Mouse (Mus musculus): ENCODE measurements around the gene Emilin2. TPM values are rescaled to one million over a fixed set of nuclear protein-coding genes. Genes with fewer than 3 reads are reported as not detected.

Gene Emilin2
- total RNA-seq, 2 experiments from 2014 or later: 11.1 to 17.6 TPM

DNA sequence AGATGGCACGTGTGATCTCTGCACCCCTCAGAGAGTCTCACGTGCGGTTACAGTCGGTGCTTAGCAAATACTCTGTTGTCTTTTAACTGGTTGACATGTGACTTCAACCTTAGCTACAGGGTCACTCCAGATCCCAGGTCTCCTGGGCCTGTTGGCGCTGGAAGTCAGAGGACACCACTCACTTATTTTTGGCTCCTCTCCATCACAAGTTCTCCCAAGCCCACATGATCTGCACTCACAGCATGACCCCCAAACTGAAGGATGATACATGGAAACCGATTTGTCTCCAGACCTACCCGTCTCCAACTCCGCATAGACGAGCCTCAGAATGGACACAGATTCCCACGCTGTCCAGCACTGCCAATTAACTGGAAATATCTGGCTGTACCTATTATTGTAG, 43.6 kb downstream of the Emilin2 start:
- DNase-seq (ENCODE audit: low spot score in 2 of 2): no peak

DNA sequence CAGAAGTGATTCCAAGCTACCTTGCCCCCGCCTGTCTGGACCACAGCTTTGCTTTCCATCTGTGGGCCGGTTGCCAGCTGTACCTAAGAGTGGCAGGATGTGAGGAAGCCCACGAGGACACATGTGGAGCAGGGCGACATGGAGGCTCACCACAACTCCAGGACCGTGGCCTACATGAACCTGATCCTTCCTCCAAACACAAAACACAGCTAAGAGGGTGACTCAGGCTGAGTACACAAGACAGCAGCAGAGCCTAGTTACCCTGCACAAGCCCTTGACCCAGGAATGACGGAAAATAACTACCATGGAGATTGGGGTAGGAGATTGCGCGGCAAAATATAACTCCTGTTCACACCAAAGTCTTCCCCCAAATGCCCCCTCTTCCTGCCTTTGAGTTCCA, 44.4 kb downstream of the Emilin2 start:
- no peak for DNase-seq (ENCODE audit: low spot score in 2 of 2)

DNA sequence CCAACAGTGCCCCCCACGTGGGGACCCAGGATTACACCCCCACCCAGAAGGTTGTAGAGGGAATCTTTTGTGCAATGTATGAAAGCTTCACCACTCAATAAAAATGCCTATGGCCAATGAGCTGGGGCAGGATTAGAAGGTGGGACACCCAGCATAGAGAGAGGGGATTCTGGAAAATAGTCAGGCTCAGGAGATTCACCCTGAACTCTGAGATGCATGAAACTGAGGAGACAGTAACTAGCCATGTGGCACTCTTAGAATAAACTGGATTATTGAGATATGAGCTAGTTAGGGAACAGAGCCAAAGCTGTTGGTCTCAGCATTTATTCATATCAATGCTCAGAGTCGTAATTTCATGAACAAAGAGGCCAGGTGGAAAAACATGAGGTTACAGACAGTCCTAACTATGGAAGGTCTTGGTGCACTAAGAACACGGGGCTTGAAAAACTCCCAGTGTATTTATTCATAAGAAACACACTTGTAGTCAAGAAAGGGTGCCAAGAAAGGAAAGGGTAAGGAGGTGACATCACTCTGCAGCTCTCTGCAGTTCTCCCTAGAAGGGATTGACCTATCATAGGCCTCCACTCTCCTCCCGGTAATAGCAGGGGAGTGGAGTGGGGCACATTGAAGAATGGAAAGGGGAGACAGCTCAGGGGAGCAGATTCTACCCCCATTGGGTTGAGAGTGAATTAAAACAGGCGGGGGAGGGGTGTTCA, 46.3 kb downstream of the Emilin2 start:
- DNase-seq (ENCODE audit: low spot score in 2 of 2): no peak

DNA sequence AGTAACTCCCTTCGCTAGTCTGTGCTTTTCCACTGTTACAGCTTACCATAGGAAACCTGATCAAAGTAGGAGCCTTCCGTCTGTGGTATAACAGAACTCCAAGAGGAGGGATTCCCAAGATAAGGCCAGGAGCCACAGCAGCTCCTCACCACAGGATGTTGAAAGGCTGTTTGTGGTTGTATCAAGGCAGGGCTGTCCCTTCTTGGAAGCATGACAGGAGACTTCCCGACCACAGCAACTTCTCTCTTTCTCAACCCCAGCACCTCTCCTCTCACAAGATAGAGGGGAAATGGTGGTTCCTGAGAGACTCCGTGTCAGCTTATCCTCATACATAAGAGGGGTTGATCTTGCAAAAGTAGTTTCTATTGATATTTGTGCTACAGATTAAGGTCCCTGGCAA, 47.0 kb downstream of the Emilin2 start:
- no peak for DNase-seq (ENCODE audit: low spot score in 2 of 2)

DNA sequence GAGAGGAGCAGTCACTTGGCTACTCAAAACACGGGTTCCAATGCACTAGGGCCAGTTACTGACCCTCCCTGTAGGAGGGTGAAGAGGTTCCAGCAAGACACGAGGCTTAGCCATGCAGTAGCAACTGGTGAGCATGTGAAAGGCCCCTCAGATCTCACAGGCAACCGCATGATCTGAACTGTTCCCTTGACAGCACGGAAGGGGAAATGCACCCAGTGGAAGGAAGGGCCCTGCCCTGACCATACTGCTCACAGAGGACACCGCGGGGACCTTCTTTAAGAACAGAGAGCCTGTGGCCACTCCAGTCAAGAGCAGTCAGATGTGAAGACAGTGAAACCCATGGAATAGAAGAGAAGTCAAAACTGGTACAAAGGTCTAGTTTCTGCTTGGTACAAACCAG, 48.6 kb downstream of the Emilin2 start:
- no peak for DNase-seq (ENCODE audit: low spot score in 2 of 2)

DNA sequence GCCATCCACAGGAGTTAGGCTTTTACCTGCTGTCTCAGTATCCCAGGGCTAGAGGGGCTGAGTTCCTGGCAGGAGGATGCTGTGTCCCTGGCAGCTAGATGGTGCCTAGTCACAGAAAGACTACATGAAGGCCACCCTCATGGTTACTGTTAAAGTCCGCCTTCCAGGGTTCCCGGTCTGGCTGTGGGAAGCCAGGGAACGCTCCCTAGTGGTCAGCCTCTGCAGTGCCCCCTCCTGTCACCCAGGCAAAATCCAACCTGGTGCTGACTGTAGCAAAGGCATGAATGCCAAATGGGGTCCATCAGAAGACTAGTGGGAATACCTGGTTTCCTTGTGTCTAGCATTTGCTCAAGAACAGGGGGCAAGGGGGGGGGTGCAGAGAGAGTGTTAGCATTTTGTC, 51.1 kb downstream of the Emilin2 start:
- DNase-seq (ENCODE audit: low spot score in 2 of 2): no peak

DNA sequence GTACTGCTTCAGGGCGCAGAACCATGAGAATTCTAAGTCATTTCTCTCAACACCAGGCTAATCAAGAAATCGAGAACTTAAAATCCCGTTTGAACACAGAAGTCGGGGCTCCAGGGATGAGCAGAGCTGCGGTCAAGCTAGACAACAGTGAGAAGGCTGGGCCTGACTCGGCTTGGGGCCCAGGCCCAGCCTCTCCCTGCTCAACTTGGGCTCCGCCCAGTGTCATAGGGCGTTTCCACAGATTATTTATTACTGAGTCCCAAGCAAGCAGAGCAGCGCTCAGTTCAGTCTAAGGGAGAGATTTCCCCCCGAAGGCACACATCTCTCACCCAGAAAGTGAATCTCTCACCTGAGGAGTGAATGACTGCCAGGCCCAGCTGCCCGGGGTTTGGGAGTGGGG, 52.1 kb downstream of the Emilin2 start:
- DNase-seq (ENCODE audit: low spot score in 2 of 2): no peak

DNA sequence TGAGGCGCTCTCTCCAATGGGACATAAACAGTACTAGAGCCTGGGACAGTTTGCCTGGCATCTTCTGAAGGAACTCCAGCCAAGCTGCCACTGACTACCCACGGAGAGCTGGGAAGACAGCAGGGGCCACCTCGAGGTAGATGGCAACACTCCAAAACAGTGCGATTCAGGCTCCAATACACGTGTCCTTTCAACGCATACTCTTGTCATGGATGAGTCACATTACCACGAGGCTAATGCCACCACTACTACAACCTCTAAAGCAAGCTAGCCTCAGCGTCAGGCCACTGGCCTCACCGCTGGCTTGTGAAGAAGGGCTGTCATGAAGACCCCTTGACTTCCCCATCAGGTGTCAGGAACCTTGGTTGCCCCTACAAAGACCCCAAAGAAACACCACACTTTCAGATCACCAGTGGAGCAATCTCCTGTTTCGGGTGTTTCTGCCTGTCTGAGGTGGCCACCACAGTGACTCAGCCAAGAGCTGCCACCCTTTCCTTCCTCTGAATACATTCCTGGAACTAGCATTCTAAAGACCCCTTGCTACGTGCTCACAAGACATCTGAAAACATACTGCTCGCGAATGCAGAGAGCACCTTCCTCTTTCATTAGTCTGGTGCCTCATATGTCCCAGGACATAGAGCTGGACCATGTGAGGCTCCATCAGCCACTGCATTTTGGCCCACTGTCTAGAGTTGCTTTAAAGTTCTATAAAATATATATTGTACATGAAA, 54.8 kb downstream of the Emilin2 start:
- DNase-seq (ENCODE audit: low spot score in 2 of 2): no peak

DNA sequence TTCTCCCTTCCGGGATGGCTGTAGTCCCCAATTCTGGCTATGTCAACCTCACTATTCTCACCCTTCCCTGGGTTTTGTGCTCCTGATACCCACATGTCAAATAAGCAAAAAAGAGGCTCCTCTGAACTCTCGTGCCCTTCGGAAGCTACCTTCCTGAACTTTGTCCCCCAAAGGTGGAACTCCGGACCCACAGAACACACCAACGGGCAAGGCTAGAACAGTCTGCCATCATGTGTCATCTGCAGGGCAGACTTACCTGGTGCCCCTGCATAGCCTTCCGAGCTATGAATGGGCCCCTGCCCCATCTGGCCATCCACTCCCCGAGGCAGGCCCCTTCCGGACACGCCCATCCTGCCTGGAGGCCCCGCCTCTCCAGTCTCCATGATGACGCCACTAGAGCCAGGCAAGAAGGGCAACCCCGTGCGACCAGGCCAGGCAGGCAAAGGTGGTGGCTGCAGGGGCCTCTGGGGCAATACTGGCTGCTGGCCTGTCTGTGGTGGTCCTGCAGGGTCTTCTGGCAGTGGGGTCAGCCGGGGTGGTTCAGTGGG, 55.6 kb downstream of the Emilin2 start:
- DNase-seq (ENCODE audit: low spot score in 2 of 2): no peak

DNA sequence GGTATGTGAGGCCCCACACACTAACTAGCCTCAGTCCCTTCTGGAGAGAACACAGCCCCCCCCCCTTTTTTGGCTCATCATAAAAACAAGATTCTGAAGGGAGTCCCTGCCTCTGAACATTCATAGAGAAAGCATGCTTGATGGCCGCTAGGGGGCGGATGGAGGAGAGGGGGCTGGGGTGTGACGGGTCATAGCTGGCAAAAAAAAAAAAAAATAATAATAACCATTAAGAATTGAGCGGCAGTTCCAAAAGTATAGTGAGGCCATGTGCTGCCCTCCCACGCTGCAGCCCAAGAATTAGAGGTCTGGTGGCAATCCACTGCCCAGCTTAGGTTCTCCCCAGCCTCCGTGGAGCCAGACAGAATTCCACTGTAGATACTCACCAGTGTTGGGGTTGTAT, 57.0 kb downstream of the Emilin2 start:
- DNase-seq (ENCODE audit: low spot score in 2 of 2): no peak

DNA sequence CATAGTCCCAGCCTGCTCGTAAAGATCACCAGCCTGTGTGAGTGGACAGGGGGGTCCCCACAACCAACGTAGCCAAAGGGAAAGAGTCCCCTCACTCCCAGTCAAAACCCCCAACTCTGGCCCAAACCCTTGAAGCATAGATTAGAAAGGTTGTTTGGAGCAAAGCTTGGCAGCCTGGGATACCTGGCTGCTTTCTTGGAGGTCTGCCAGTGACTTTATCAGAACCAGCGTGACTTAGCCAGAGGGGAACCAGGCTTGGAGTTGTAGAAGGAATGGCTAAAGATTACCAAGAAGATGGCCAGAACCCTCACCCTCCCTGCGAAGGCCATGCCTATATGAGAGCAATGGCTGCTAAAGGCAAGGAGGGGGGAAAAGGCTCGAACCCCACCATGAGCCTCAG, 57.7 kb downstream of the Emilin2 start:
- DNase-seq (ENCODE audit: low spot score in 2 of 2): no peak

DNA sequence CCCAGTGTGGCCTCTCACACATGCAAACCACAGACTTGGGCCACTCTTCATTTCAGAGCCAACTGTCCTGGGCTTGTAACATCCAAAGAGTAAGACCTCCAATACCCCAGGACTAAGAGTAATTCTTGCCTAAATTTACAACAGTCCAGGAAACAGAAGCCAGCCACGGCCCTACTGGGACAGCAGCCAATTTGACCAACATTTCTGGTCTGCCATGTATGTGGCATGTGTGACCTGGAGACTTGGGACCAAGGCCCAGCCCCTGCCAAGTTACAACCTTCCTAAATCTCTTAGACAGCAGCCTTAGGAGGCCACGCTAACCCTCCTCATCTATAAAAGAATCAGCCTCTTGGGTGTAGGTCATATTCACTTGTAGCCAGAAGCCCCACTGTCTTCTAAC, 58.4 kb downstream of the Emilin2 start:
- DNase-seq (ENCODE audit: low spot score in 2 of 2): no peak

DNA sequence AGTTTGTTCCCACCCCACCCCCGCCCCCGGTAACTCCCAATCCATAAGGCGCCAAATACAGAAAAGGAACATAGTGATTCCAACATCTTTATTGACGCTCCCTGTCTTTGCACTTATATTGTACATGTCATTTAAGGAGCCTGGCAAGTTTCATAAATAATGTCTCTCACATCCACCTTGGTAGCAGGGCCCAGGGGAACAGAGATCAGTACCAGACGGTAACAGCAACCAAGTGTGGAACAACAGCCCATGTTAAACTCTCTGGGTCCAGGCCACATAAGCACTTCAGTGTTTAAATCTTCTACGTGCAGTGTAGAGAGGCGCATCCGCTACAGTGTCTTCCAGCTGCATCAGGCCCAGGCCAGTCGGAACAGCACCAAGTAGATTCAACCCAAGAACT, 59.7 kb downstream of the Emilin2 start:
- DNase-seq (ENCODE audit: low spot score in 2 of 2): no peak

DNA sequence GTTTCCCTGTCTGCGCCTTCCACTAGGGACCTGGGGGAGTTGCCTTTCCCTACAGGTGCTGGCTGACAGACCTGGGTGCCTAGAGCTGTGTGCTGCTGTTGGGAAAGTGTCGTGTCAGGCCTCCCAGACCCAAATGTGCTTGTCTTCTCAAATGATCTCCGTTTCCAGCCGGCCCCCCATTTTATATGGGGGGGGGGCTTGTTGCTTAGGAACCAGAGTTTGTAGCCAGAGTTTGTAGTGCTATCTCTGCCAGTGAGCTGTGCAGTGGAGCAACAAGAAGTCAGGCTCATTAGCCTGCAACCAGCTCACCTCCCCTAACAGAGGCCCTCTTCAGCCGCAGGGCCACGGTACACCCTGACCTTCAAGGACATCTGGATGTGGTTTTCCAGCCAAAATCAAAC, 60.2 kb downstream of the Emilin2 start:
- DNase-seq (ENCODE audit: low spot score in 2 of 2): no peak

DNA sequence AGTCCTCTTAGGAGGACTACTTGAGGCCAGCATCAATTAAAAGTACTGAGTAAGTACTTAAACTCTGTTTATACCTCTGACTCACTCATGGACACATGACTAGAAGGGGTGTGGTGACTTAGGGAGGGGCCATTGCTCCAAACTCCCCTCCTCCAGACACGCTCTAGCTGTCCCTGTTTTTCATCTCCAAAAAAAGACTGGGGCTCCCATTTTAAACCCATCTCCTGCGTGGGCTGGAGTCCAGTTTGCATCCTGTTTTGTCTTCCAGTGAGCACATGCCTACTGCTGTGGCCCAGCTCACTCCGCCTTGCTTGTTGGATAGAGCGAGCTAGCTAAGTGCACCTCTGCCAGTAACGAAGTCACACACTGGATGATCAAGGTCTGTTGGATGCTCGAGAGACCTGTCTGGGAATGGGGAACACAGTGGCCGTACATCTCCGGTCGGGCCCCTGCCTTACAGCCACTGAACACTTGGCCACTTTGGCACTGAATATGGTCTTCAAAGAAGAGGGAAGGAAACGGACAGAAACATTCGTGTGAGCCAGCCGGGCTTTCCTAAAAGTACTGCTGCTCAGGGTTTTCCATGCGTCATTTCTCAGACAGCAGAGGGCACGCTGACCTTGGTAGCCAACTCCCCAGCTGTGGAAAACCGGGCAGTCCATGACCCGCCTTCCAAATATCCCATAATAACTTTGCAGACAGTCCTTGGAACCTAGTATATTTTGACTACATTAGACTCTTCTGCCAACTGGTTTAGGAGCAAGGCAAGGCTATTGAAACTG, 60.8 kb downstream of the Emilin2 start:
- DNase-seq (ENCODE audit: low spot score in 2 of 2): no peak

DNA sequence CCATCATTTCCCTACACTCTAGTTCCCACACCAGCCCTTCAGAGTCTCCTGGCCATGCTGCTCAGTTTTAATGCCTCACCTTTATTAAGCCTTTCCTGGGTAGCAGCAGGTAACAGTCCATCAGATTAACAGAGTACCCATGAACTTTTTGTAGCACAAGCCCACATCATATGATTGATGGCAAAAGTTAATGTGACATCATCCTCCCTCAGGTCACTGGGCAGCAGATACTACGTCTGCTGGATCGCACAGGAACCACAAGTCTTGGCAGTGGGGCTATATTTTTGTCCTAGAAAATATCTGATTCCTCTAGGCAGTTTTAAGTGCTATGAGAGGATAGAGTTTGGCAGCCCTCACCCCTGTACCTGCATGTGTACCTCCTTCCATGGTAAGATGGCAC, 61.7 kb downstream of the Emilin2 start:
- no peak for DNase-seq (ENCODE audit: low spot score in 2 of 2)

DNA sequence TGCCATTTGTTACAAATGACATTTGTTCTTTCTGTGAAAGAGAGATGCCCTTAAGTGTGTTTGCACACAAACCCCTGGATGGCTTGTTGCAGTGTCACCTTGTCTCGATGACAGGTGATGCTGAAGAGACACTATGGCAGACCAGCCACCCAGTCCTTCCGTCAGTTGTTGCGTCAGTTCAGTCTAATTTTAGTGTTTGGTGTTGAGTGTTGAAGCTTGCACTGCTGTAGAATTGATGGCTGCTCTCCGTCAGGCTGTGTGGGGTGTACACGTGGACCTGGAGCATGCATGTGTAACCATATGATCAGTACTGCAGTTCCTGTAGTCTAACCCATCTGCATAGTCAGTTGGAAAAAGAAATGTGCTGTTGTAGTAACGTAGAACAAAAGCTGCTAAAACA, 62.8 kb downstream of the Emilin2 start:
- DNase-seq (ENCODE audit: low spot score in 2 of 2): no peak

DNA sequence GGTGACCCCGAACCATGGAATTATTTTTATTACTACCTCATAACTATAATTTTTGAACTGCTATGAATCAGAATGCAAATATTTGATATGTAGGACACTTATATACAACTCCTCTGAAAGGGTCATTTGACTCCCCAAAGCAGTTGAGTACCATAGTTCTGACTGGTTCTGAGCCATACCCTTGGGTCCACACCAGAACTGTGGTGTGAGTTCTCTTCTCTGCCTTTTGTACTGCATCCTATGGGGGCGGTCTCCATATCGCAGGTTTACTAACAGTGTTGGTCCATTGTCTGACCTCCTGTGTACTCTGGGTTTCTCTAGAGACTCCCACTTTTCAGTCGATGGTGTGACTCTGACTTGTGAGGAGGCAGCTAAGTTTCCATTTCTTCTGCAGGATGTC, 65.8 kb downstream of the Emilin2 start:
- DNase-seq (ENCODE audit: low spot score in 2 of 2): no peak

DNA sequence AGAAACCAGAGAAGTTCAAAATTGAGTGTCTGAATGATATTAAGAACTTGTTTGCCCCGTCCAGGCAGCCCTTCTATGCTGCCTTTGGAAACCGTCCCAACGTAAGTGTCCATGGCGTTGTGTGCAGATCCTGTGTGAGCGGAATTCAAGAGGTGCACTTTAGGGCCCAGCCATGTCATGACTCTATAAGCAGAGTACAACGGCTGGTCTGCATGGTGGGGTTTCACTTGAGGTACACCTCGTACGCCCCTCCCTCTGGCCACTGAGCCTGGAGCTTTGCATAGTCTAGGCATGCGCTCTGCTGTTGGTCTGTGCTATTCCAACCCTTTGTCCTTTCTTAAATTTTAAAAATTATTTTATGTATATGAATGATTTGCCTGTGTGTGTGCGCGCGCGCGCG, 66.6 kb downstream of the Emilin2 start:
- no peak for DNase-seq (ENCODE audit: low spot score in 2 of 2)

DNA sequence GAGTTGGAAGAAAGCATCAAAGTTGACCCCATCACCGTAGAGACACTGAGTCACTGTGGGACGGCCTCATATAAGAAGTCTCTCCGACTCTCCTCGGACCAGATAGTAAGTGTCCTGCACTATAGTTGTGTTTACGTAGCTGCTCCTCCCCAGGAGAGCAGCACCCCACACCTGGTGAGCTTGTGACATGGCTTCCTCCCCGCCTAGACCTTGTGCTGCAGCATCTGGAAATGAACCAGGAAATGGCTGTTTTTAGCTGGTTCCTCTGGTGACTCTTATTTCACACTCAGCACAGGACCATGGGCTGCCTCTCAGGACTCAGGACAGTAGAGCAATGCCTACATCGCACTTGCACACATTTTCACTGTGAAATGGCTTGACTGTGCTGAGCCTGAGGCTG, 69.1 kb downstream of the Emilin2 start:
- DNase-seq (ENCODE audit: low spot score in 2 of 2): no peak

DNA sequence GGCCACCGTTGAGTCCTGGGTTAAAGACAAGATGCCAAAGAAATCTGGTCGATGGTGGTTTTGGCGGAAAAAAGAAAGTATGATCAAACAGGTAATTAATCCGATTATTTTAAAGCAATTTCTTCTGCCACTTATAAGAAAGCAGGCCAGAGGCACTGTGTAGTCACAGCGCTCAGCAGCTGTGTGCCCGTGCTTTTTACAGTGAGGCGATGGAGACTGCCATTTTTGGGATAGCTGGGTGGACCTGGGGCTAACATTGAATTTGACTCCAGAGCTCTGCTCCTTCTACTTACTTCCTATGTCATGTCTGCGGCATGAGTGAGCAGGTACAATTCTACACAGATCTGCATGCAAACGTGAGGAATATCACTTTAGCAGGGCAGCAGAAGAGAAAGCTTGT, 71.0 kb downstream of the Emilin2 start:
- DNase-seq (ENCODE audit: low spot score in 2 of 2): no peak

DNA sequence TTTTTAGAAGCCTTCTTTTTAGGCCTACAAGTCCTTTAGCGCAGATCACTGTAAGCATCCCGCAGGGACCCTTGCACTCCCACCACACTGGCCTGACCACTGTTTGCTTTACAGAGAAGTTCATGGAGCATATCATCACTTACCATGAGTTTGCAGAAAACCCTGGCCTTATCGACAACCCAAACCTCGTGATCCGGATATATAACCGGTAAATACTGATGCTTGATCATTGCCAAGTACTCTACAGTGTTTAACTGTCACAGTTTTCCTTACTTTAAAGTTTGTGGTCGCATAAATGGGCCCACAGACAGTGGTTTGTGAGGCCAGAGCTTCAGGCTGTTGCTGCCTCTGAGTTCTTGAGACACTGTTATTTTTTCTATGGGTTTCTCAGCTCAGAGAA, 73.3 kb downstream of the Emilin2 start:
- no peak for DNase-seq (ENCODE audit: low spot score in 2 of 2)
